Mouse (Mus musculus): ENCODE measurements around the gene Fdxacb1. TPM values are rescaled to one million over a fixed set of nuclear protein-coding genes. Genes with fewer than 3 reads are reported as not detected.
A peak's percentile ranks its signal among the peaks of the same experiment; 100 is the strongest.

The Fdxacb1 gene
- polyA plus RNA-seq, 1 experiment from 2014 or later = 12.1 TPM

DNA sequence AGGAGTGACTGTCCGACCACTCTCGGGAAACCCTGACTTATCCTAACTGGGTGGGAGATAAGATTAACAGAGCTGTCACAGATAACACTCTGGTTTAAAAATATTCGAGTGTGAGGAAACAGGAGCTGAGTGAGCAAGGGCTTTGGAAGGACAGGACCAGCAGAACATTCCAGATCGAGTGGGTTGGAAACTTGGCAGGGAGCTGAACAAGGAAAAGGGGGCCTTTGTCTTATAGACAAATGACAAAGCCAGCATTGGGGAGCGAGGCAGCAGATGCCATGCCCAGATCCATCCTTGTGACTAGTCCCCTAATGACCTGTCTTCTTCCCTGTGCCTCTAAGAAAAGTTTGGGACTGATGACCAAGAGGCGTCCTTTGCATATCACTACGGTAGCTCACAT lies 14.1 kb upstream of the Fdxacb1 start:
- WGBS = 30% methylated on average over 7 of the region's 7 CpGs
- peak overlapping the region; percentile 29 for H3K4me3 ChIP-seq (ENCODE audit: low read depth, low read length)
- H3K4me2 ChIP-seq (replicated peaks; ENCODE audit: low read depth, low read length) = peak overlapping the region; percentile 53
- H3K4me1 ChIP-seq (ENCODE audit: insufficient read depth, low read depth, low read length) = peaks cover 10% of the 10 kb centered on the region; the same call in 1 of the 2 replicates
- H3K36me3 ChIP-seq (ENCODE audit: insufficient read depth, low read length) = no peaks in the 10 kb centered on the region
- no peak for TF ChIP-seq CTCF (IDR thresholded peaks at IDR 0.05)
- no peak for TF ChIP-seq EP300 (IDR thresholded peaks at IDR 0.05)
- H3K9me3 ChIP-seq (ENCODE audit: low read length) = no peaks in the 10 kb centered on the region
- no peak for DNase-seq (ENCODE audit: low spot score)
- peak overlapping the region; percentile 48 for H3K9ac ChIP-seq (replicated peaks; ENCODE audit: low read depth)
- peak overlapping the region; percentile 91 for H3K27ac ChIP-seq (ENCODE audit: low read length)
- no peaks in the 10 kb centered on the region for H3K27me3 ChIP-seq (replicated peaks; ENCODE audit: insufficient read depth, low read length)
- ATAC-seq = no peak

DNA sequence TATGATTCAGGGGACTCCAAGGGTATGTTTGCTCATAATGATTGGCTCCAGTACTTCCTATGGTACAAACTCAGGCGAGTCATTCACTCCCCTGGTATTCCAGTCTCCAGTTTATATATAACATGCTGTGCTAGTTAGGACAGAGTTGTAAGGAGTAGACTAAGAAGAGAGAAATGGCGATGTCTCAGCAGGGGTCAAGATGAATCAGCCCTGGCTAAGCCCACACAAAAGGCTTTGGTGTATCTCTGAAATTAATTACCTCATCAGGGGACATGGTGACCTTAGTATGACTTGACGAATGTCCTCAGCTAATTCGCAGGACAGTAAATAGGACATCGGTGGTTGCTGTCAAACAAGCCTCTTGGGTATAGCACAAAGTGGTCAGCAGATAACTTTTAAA lies 11.3 kb upstream of the Fdxacb1 start:
- DNase-seq (ENCODE audit: low spot score) (no peak), ATAC-seq (no peak)
- TF ChIP-seq CTCF (IDR thresholded peaks at IDR 0.05) = no peak
- no peak for TF ChIP-seq EP300 (IDR thresholded peaks at IDR 0.05)
- Histone ChIP-seq H3K4me3 (ENCODE audit: low read depth, low read length) (no peak overlapping the region), H3K9me3 (ENCODE audit: low read length) (no peaks in the 10 kb centered on the region), H3K36me3 (ENCODE audit: insufficient read depth, low read length) (no peaks in the 10 kb centered on the region), H3K9ac (replicated peaks; ENCODE audit: low read depth) (no peak overlapping the region), H3K4me1 (ENCODE audit: insufficient read depth, low read depth, low read length) (no peaks in the 10 kb centered on the region), H3K4me2 (replicated peaks; ENCODE audit: low read depth, low read length) (no peak overlapping the region), H3K27me3 (replicated peaks; ENCODE audit: insufficient read depth, low read length) (no peaks in the 10 kb centered on the region), H3K27ac (ENCODE audit: low read length) (no peak overlapping the region)
- 60% methylated on average over 5 of the region's 5 CpGs for WGBS

DNA sequence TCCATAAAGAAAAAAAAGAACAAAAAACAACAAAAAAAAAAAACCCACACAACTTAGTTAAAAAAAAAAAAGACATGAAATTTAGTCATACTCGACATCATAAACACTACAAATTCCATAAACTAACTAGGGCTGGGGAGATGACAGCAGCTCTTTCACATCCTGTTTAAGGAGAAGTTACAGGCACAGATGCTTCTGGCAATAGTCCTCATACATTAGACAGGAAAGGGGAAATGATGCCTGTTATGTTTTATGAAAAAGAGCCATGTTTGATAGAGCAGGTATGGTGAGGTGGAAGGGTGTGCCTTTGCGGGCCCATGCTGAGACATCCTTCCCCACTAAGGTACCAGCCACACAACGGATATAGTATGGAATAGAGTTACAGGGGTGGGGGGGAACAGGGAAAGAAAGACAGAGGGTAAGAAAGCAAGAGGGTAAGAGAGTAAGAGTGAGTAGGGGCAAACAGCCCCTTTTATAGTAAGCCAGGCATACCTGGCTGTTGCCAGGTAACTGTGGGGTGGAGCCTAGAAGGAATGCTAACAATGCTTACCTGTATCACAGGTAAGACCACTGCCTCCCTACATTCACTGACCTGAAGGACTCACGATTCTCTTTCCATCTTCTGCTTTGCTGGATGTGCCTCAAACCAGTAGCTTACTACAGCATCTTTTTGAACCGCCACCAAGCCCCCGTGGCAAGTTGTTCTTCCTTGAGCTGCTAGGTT lies 6.4 kb upstream of the Fdxacb1 start:
- Histone ChIP-seq H3K27me3 (replicated peaks; ENCODE audit: insufficient read depth, low read length) (no peaks in the 10 kb centered on the region), H3K4me1 (ENCODE audit: insufficient read depth, low read depth, low read length) (no peaks in the 10 kb centered on the region), H3K9me3 (ENCODE audit: low read length) (no peaks in the 10 kb centered on the region), H3K36me3 (ENCODE audit: insufficient read depth, low read length) (no peaks in the 10 kb centered on the region), H3K4me2 (replicated peaks; ENCODE audit: low read depth, low read length) (no peak overlapping the region), H3K9ac (replicated peaks; ENCODE audit: low read depth) (no peak overlapping the region), H3K4me3 (ENCODE audit: low read depth, low read length) (no peak overlapping the region), H3K27ac (ENCODE audit: low read length) (0 out of 2 replicates have a peak overlapping the region, but pooled peaks have one; percentile 12)
- no peak for TF ChIP-seq EP300 (IDR thresholded peaks at IDR 0.05)
- TF ChIP-seq CTCF (IDR thresholded peaks at IDR 0.05) = no peak
- WGBS = 34% methylated on average over 6 of the region's 6 CpGs
- DNase-seq (ENCODE audit: low spot score) (no peak), ATAC-seq (0 out of 2 replicates have a peak, but pooled peaks have one; percentile 35)

DNA sequence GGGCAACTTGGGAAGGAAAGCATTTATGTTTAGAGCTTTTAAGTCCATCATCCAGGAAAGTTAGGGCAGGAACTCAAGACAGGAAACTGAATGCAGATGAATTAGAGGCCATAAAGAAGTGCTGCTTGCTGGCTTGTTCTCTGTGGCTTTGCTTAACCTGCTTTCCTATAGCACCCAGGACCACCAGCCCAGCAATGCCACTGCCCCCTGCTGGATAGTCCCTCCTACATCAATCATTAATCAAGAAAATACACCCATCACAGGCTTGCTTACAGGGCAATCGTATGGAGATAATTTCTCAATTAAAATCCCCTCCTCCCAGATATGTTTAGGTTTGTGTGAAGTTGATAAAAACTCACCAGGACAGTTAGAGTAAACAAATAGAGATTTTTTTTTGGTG lies 4.7 kb upstream of the Fdxacb1 start:
- H3K4me1 ChIP-seq (ENCODE audit: insufficient read depth, low read depth, low read length) = 0 out of 2 replicates have a peak, but pooled peaks cover 4% of the 10 kb centered on the region
- no peak overlapping the region for H3K4me2 ChIP-seq (replicated peaks; ENCODE audit: low read depth, low read length)
- H3K27ac ChIP-seq (ENCODE audit: low read length) = no peak overlapping the region
- no peaks in the 10 kb centered on the region for H3K9me3 ChIP-seq (ENCODE audit: low read length)
- DNase-seq (ENCODE audit: low spot score) (peak; percentile 59), ATAC-seq (no peak)
- no peak overlapping the region for H3K9ac ChIP-seq (replicated peaks; ENCODE audit: low read depth)
- no peak overlapping the region for H3K4me3 ChIP-seq (ENCODE audit: low read depth, low read length)
- TF ChIP-seq CTCF (IDR thresholded peaks at IDR 0.05) (peak; percentile 70), EP300 (IDR thresholded peaks at IDR 0.05) (no peak)
- H3K36me3 ChIP-seq (ENCODE audit: insufficient read depth, low read length) = no peaks in the 10 kb centered on the region
- 46% methylated on average over 1 of the region's 1 CpGs for WGBS
- H3K27me3 ChIP-seq (replicated peaks; ENCODE audit: insufficient read depth, low read length) = no peaks in the 10 kb centered on the region

DNA sequence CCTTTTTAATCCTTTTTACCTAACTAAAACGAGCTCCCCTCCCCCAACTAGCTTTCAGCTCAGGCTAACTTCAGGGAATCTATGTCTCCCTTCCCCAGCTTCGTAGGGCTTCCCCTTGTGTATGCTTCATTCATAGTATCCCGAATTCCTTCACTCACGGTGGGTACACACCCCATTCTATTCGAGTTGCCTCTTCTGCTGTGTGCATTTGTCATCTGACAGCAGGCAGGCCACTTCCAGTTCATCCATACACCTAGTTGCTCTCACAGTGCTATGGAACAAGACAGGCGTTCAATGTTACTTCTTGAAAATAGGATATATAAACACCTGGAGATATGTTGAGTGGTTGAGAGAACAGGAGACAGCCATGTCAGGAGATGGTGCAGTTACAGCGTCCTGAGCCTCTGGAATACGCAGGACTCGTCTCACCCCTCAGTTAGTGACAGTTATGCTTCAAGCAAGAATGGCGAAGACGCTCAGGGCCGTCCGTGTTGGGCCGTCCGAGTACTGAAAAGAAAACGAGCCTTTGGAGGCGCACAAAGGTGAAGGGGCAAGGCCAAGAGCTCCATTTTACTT lies 417 bp upstream of the Fdxacb1 start:
- ATAC-seq = no peak
- no peaks in the 10 kb centered on the region for H3K27me3 ChIP-seq (replicated peaks; ENCODE audit: insufficient read depth, low read length)

DNA sequence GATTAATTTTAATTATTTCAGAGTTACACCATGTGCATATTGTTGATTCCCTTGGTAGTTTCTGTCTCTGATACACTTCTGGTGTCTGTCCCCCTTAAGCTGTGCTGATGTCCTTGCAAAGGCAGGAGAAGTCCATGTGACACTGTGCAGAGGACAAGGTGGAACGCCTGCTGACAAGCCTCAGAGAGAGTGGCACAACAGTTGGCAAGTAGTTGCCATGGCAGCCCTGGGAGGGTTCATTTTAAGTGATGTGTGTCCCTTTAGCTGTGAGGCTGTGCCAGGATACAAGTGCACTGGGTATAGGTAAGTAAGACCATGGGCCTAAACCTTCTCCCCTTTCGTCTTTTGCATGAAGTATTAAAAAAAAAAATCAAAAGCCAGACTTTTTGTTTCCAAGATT lies 2.0 kb downstream of the Fdxacb1 start:
- peaks cover 7% of the 10 kb centered on the region; the same call in 1 of the 2 replicates for H3K4me1 ChIP-seq (ENCODE audit: insufficient read depth, low read depth, low read length)
- H3K9me3 ChIP-seq (ENCODE audit: low read length) = no peaks in the 10 kb centered on the region
- H3K4me2 ChIP-seq (replicated peaks; ENCODE audit: low read depth, low read length) = no peak overlapping the region
- DNase-seq (ENCODE audit: low spot score) (no peak), ATAC-seq (no peak)
- H3K36me3 ChIP-seq (ENCODE audit: insufficient read depth, low read length) = no peaks in the 10 kb centered on the region; the same call in 1 of the 2 replicates
- no peak overlapping the region for H3K4me3 ChIP-seq (ENCODE audit: low read depth, low read length)
- no peak overlapping the region for H3K9ac ChIP-seq (replicated peaks; ENCODE audit: low read depth)
- no peak overlapping the region for H3K27ac ChIP-seq (ENCODE audit: low read length)
- 87% methylated on average over 2 of the region's 2 CpGs for WGBS
- no peaks in the 10 kb centered on the region for H3K27me3 ChIP-seq (replicated peaks; ENCODE audit: insufficient read depth, low read length)
- no peak for TF ChIP-seq CTCF (IDR thresholded peaks at IDR 0.05)
- no peak for TF ChIP-seq EP300 (IDR thresholded peaks at IDR 0.05)

More for the DNA sequence above, 417 bp upstream of the Fdxacb1 start:
- Histone ChIP-seq H3K4me3 (ENCODE audit: low read depth, low read length) (peak overlapping the region; percentile 65), H3K27ac (ENCODE audit: low read length) (peak overlapping the region; percentile 95), H3K4me1 (ENCODE audit: insufficient read depth, low read depth, low read length) (0 out of 2 replicates have a peak, but pooled peaks cover 4% of the 10 kb centered on the region), H3K4me2 (replicated peaks; ENCODE audit: low read depth, low read length) (peak overlapping the region; percentile 75), H3K9me3 (ENCODE audit: low read length) (no peaks in the 10 kb centered on the region), H3K9ac (replicated peaks; ENCODE audit: low read depth) (peak overlapping the region; percentile 58), H3K36me3 (ENCODE audit: insufficient read depth, low read length) (no peaks in the 10 kb centered on the region; the same call in 1 of the 2 replicates)
- 3% methylated on average over 17 of the region's 17 CpGs for WGBS
- DNase-seq (ENCODE audit: low spot score) = peak; percentile 35
- no peak for TF ChIP-seq CTCF (IDR thresholded peaks at IDR 0.05)
- no peak for TF ChIP-seq EP300 (IDR thresholded peaks at IDR 0.05)
